Mouse (Mus musculus) midbrain, embryonic 15.5 days (tissue): ENCODE results near the gene Ciao2b. TPM values are rescaled to one million over a fixed set of nuclear protein-coding genes. Genes with fewer than 3 reads are reported as not detected.

Experiments used
- ATAC-seq: fragments of 200-750 bp; cut with Nextera tagmentation; replicated peaks from 2 replicates; pipeline ENCODE4 v1.8.0; 2017; ENCODE audit warnings: moderate TSS enrichment
- H3K27ac ChIP-seq: fragments of 300-500 bp; sonication (generic); 2 replicates; pipeline ENCODE4 v1.5.1; 2015; ENCODE audit warnings: mild to moderate bottlenecking, inconsistent platforms
- H3K27me3 ChIP-seq: fragments of 300-500 bp; sonication (generic); replicated peaks from 2 replicates; pipeline ENCODE4 v1.6.1; 2015; ENCODE audit warnings: inconsistent platforms
- H3K36me3 ChIP-seq: fragments of 300-500 bp; sonication (generic); replicated peaks from 2 replicates; pipeline ENCODE4 v1.6.1; 2015; ENCODE audit warnings: inconsistent platforms
- H3K4me1 ChIP-seq: fragments of 300-500 bp; sonication (generic); 2 replicates; pipeline ENCODE4 v1.6.1; 2015; ENCODE audit warnings: inconsistent platforms
- H3K4me2 ChIP-seq: fragments of 300-500 bp; sonication (generic); 2 replicates; pipeline ENCODE4 v1.6.1; 2015; ENCODE audit warnings: inconsistent platforms, mild to moderate bottlenecking, moderate library complexity
- H3K4me3 ChIP-seq: fragments of 300-500 bp; sonication (generic); 2 replicates; pipeline ENCODE4 v1.5.1; 2015; ENCODE audit warnings: mild to moderate bottlenecking, inconsistent platforms
- H3K9ac ChIP-seq: fragments of 300-500 bp; sonication (generic); 2 replicates; pipeline ENCODE4 v1.6.1; 2015; ENCODE audit warnings: mild to moderate bottlenecking, inconsistent platforms
- H3K9me3 ChIP-seq: fragments of 300-500 bp; sonication (generic); 2 replicates; pipeline ENCODE4 v1.6.1; 2016; ENCODE audit warnings: inconsistent platforms
- WGBS: fragments of 180-500 bp; shearing (Covaris S2); methylation state at CpG from one replicate; pipeline ENCODE4 v1.1.7; 2015; ENCODE audit warnings: mixed read lengths; 5-methylcytosine and 5-hydroxymethylcytosine counted together
- polyA plus RNA-seq: library from polyadenylated mRNA; unstranded; fragments of >200 nt; fragmentation: Nextera tagmentation; extraction: Ambion mirVana; gene quantifications from 2 replicates; pipeline ENCODE4 v1.2.1, GENCODE M21; 2015

Ciao2b gene
- polyA plus RNA-seq, 1 experiment from 2014 or later: 132 TPM

DNA sequence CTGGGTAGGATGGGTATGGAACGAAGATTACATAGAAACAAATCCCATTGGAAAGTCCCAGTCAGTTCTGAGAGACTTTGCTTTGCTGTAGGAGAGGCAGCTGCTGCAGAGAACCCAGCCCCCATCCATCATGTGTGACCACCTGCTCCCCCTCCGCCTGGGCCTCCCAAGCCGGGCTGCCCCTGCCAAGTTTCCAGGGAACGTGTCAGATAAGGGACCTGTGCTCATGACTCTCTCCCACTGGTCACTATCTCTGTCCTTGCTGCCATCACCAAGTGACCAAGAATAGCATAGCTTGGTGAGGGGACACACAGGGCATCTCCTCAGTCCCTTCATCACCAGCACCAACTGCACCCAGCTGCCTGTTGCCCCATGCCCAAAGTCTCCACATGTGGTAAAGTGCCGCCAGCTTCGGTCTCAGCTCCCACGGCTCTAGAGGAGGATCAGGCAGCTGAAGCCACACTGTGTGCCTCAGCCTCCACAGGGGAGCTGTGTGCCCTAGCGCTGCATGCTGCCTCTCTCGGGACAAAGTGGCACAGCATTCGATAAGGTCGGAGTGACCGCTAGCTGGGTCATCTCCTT lies 31.5 kb downstream of the Ciao2b start:
- no peaks in the 10 kb centered on the region for H3K27me3 ChIP-seq
- no peak overlapping the region for H3K4me3 ChIP-seq
- H3K9ac ChIP-seq: no peak overlapping the region
- H3K36me3 ChIP-seq: no peaks in the 10 kb centered on the region
- 85% methylated on average over 12 of the region's 12 CpGs for WGBS
- H3K27ac ChIP-seq: no peak overlapping the region
- no peaks in the 10 kb centered on the region for H3K9me3 ChIP-seq
- ATAC-seq: no peak
- H3K4me2 ChIP-seq: no peak overlapping the region
- no peaks in the 10 kb centered on the region for H3K4me1 ChIP-seq

DNA sequence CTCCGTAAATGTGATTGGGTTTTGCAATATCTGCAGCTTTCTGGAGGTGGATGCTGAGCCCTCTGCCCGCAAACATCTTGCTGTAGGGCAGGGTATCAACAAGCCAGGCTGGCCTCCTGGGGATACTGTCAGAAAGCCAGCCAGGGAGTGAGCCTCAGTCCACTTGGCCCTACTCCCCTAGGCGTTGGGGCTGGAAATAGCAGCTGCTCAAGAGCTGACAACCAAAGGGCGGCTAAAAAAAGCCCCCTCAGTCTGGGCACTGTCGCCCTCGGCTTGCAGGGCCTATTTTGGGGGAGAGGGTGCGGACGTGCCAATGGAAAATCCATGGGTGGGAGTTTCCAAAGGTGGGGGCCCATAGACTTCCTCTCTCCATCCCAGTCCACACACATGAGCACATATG lies 32.5 kb downstream of the Ciao2b start:
- ATAC-seq: no peak
- H3K4me2 ChIP-seq: no peak overlapping the region
- H3K4me3 ChIP-seq: no peak overlapping the region
- H3K27me3 ChIP-seq: no peaks in the 10 kb centered on the region
- H3K4me1 ChIP-seq: no peaks in the 10 kb centered on the region
- no peak overlapping the region for H3K27ac ChIP-seq
- no peak overlapping the region for H3K9ac ChIP-seq
- WGBS: 80% methylated on average over 8 of the region's 8 CpGs
- no peaks in the 10 kb centered on the region for H3K9me3 ChIP-seq
- H3K36me3 ChIP-seq: no peaks in the 10 kb centered on the region

DNA sequence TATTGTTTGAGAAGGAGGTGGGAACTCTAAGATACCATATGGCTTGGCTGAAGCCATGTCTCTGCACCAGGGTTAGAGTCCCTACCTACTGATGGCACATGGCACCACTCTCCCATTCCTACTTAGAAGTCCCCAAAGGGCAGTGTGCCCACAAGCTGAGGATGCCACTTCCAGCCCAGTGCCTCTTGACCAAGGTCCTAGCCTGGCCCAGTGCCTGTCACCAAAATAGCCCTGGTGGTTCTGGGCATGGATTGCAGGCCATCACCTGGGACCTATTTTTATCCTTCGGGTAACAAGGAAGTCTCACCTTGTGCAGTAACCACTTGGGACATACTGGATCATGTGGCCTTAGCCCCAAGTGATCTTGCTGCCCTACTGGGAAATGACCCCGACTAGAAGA lies 33.8 kb downstream of the Ciao2b start:
- Histone ChIP-seq H3K4me3 (no peak overlapping the region), H3K9me3 (no peaks in the 10 kb centered on the region), H3K36me3 (no peaks in the 10 kb centered on the region), H3K27ac (no peak overlapping the region), H3K4me2 (no peak overlapping the region), H3K9ac (no peak overlapping the region), H3K27me3 (no peaks in the 10 kb centered on the region), H3K4me1 (no peaks in the 10 kb centered on the region)
- ATAC-seq: no peak
- WGBS: 84% methylated on average over 2 of the region's 2 CpGs

DNA sequence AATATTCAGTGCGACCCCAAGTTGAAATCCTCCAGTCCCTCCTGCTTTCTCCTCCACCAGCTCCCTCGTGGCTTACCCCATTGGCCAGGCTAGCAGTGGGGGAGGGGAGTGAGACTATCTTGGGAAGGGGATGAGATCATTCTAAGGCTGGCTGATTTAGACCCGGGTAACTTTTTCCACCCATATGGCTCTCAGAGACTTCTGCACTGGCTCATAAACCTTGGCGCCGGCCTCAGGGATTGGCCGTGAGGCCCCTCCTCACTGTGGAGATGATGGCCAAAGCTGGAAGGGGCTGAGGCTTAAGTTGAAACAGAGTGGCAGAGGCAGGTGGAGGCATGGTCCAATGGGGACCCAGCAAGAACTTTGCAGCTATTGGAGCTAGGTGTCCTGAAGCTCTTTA lies 35.4 kb downstream of the Ciao2b start:
- H3K4me1 ChIP-seq: peaks cover 9% of the 10 kb centered on the region; the same call in 1 of the 2 replicates
- H3K4me2 ChIP-seq: no peak overlapping the region
- H3K36me3 ChIP-seq: no peaks in the 10 kb centered on the region
- H3K27ac ChIP-seq: no peak overlapping the region
- WGBS: 51% methylated on average over 6 of the region's 6 CpGs
- H3K9ac ChIP-seq: no peak overlapping the region
- H3K27me3 ChIP-seq: peaks cover 5% of the 10 kb centered on the region; the same call in 1 of the 2 replicates
- no peaks in the 10 kb centered on the region for H3K9me3 ChIP-seq
- no peak overlapping the region for H3K4me3 ChIP-seq
- ATAC-seq: no peak

DNA sequence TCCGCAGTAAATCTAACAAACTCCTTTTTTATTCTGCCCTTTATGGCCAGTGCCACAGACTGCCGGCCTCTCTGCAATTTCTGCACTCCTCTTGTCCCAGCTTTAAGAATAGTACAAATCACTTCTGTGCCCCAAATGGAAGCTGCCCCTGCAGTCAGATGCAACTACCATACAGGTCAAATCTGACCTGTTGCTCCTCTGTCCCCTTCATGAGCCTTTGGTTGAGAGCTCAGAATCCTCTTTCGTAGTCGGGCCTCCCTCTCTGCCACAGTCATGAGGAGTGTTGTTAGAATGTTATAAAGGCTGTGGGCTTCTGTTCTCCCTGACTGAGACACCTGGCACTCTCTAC lies 38.5 kb downstream of the Ciao2b start:
- Histone ChIP-seq H3K27ac (no peak overlapping the region), H3K27me3 (peaks cover 9% of the 10 kb centered on the region; the same call in 1 of the 2 replicates), H3K4me2 (no peak overlapping the region), H3K4me3 (no peak overlapping the region), H3K4me1 (peaks cover 9% of the 10 kb centered on the region; the same call in 1 of the 2 replicates), H3K9me3 (no peaks in the 10 kb centered on the region), H3K36me3 (no peaks in the 10 kb centered on the region), H3K9ac (no peak overlapping the region)
- WGBS: 62% methylated on average over 4 of the region's 4 CpGs
- ATAC-seq: no peak

DNA sequence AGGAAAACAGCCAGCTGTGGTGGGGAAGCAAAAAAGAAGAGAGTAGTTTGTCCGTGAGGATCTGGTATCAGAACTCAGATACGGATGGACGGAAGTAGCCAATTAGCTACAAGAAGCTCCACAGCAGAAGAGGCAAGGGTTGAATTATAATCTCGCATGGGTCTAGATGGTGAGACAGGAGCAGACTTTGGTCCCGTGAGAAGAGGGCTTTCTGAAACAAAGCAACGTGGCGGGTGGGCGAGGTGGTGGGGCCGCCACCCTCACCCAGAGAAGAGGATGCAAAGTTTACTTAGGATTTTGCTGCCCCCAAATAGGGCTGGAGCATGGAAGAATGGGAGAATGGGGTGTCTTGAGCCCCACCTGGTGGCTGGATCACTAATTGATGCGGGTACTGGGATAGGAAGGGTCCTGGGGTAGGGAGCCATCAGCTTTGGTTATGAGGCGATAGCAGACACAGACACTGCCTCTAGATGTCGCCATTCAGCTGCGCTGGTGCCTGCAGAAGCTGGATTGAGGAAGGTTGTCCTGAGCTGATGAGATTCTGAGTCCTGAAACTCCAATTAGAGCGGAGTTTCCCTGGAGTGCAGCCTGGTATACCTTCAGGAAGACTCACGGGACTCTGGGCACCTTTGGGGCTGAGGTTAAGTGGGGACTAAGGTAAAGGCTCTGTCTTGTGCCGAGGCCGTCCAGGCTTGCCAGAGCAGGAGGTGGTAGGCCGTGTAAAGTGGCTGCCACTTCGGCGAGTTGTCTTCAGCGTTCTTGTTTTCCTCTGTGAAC lies 39.1 kb downstream of the Ciao2b start:
- Histone ChIP-seq H3K36me3 (no peaks in the 10 kb centered on the region), H3K9me3 (no peaks in the 10 kb centered on the region), H3K27me3 (peaks cover 9% of the 10 kb centered on the region; the same call in 1 of the 2 replicates), H3K27ac (no peak overlapping the region), H3K4me1 (peaks cover 9% of the 10 kb centered on the region; the same call in 1 of the 2 replicates), H3K9ac (no peak overlapping the region), H3K4me3 (peak overlapping the region; percentile 15), H3K4me2 (peak overlapping the region; percentile 45)
- 20% methylated on average over 21 of the region's 21 CpGs for WGBS
- peak; percentile 92 for ATAC-seq

DNA sequence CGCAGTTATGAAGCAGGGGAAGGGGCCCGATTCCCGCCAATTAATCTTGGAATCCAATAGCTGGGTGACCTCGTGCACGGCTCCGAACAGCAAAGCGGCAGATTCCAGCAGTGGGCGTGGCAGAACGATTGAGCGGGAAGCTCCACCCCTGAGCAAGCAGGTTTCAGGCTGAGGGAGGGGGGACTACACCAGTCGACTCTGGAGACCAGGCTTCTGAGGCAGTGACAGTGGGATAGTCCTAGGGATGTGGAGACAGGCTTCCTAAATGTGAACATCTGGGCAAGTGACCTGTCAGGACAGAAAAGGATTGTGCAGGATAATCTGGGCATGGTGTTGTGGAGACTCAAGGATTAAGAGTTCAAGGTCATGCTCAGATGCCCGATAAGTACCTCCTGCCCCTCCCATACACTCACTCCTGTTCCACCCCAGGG lies 39.8 kb downstream of the Ciao2b start:
- Histone ChIP-seq H3K4me1 (peaks cover 9% of the 10 kb centered on the region; the same call in 1 of the 2 replicates), H3K27me3 (peaks cover 9% of the 10 kb centered on the region; the same call in 1 of the 2 replicates), H3K4me2 (peak overlapping the region; percentile 45), H3K4me3 (peak overlapping the region; percentile 15; the same call in 1 of the 2 replicates), H3K9me3 (no peaks in the 10 kb centered on the region), H3K36me3 (no peaks in the 10 kb centered on the region), H3K9ac (no peak overlapping the region), H3K27ac (no peak overlapping the region)
- peak; percentile 53; the same call in 1 of the 2 replicates for ATAC-seq
- WGBS: 0% methylated on average over 12 of the region's 12 CpGs

DNA sequence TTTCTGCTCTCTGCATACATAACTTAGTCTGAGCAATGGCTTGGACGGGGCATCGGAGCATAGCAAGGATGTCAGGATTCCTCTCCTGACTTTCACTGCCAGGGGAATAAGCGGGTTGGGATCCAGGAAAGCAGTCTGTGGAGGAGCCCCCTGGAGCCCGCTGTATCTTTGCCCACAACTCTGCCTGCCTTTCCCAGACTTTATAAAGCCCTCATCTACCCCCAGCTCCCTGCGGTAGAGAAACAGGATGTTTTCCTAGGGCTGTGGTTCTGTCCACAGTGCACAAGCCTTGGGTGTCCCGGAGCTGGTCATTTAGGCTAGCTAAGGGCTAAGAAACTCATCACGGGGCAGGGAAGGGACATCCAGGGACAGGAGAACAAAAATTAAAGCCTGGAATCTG lies 40.4 kb downstream of the Ciao2b start:
- no peak for ATAC-seq
- no peak overlapping the region for H3K4me3 ChIP-seq
- H3K4me2 ChIP-seq: no peak overlapping the region
- peaks cover 9% of the 10 kb centered on the region; the same call in 1 of the 2 replicates for H3K27me3 ChIP-seq
- no peaks in the 10 kb centered on the region for H3K9me3 ChIP-seq
- no peak overlapping the region for H3K9ac ChIP-seq
- 24% methylated on average over 7 of the region's 7 CpGs for WGBS
- H3K27ac ChIP-seq: no peak overlapping the region
- H3K36me3 ChIP-seq: no peaks in the 10 kb centered on the region
- peaks cover 9% of the 10 kb centered on the region; the same call in 1 of the 2 replicates for H3K4me1 ChIP-seq

DNA sequence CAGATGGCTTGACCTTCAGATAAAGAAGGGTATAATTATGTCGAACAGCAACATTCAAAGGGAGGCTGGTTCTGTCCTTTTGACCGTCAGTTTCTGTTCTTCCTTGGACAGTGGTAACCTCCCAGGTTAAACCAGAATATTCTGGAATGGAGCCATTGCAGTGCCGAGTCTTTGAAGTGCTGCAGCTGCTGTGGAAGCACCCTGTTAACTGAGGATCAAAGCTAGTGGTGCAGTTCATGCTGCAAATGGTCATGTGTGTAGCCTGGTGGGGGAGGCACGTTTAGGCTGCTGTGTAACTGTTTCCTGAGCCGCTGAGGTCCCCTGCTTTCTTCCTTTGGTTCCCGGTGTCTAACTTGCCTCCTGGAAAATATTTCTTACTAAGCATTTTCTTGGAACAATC lies 43.3 kb downstream of the Ciao2b start:
- H3K27ac ChIP-seq: no peak overlapping the region
- peaks cover 9% of the 10 kb centered on the region; the same call in 1 of the 2 replicates for H3K4me1 ChIP-seq
- no peak overlapping the region for H3K4me3 ChIP-seq
- H3K9ac ChIP-seq: no peak overlapping the region
- peaks cover 9% of the 10 kb centered on the region; the same call in 1 of the 2 replicates for H3K27me3 ChIP-seq
- 68% methylated on average over 6 of the region's 6 CpGs for WGBS
- peaks cover 11% of the 10 kb centered on the region; the same call in 1 of the 2 replicates for H3K36me3 ChIP-seq
- H3K4me2 ChIP-seq: no peak overlapping the region
- no peaks in the 10 kb centered on the region for H3K9me3 ChIP-seq
- no peak for ATAC-seq

DNA sequence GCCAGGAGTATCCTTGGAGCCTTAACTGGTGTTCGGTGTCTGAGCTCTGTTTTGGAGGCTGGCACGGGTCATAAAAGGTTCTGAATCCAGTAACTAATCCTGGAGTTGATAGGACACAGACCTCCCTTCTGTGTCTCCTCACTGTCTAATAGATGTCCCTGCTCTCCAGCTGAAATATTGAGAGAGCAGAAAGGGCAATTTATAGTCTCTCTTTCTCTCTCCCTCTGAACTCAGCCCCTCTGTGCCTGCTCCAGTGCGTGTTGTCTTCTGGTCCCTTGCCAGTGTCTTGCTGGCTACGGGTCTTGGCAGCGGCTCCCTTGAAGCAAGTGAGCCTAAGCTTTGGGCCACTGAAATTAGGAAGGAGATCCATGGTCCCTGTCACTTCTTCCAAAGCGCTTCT lies 44.1 kb downstream of the Ciao2b start:
- Histone ChIP-seq H3K9ac (no peak overlapping the region), H3K9me3 (no peaks in the 10 kb centered on the region), H3K4me1 (peaks cover 10% of the 10 kb centered on the region), H3K4me3 (no peak overlapping the region), H3K4me2 (no peak overlapping the region), H3K36me3 (peaks cover 11% of the 10 kb centered on the region; the same call in 1 of the 2 replicates), H3K27ac (no peak overlapping the region), H3K27me3 (peaks cover 9% of the 10 kb centered on the region; the same call in 1 of the 2 replicates)
- ATAC-seq: no peak
- WGBS: 81% methylated on average over 6 of the region's 6 CpGs

DNA sequence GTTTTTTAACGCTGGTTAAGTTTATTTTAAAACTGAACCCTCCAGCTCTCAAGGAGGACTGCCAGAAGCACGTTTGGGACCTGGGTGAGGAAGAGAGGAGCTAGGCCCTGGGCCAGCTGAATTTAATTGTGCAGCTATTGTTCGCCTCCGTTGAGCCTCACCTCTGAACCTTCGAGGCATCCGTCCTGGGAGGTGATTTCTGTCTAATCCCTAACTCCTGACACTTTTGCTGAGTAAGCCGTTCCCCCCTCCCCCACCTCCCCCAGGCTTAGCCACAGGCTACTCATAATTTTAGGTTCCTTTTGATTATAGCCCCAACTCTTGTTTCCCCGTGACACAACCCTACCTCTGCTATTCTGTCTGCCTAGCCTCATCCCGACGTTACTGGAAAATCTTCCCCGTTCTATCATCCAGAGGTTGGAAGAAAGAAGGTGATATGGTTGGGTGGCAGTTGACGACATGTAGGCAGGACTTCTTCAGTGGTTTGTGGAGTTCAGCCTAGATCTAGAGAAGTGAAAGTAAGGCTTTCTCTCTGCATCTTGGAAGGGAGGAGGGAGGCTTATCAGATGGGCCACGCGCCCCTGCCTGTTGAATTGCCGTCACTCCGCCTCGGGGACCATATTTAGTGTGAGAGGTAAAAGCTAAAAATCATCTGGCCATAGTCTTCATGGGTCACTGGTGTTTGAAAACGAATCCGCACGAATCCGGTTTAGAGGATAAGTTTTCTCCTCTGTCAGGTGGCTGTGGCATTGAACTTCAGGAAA lies 45.8 kb downstream of the Ciao2b start:
- ATAC-seq: no peak
- WGBS: 86% methylated on average over 21 of the region's 21 CpGs
- Histone ChIP-seq H3K9me3 (no peaks in the 10 kb centered on the region), H3K4me1 (peaks cover 11% of the 10 kb centered on the region), H3K27me3 (0 out of 2 replicates have a peak, but pooled peaks cover 4% of the 10 kb centered on the region), H3K4me3 (no peak overlapping the region), H3K27ac (no peak overlapping the region), H3K4me2 (no peak overlapping the region), H3K9ac (no peak overlapping the region), H3K36me3 (peaks cover 11% of the 10 kb centered on the region; the same call in 1 of the 2 replicates)
